Mouse (Mus musculus): ENCODE results near the gene Smad3. TPM values are rescaled to one million over a fixed set of nuclear protein-coding genes. Genes with fewer than 3 reads are reported as not detected.

Smad3 gene
- total RNA-seq, 2 experiments from 2014 or later = 40.1 to 45.2 TPM

GRCm38 (mm10) chr9:63771676-63772075 lies 13.9 kb upstream of the Smad3 start:
- no peak for DNase-seq

GRCm38 (mm10) chr9:63761367-63762094 lies 3.7 kb upstream of the Smad3 start:
- no peak for DNase-seq

GRCm38 (mm10) chr9:63760783-63761182 lies 3.0 kb upstream of the Smad3 start:
- DNase-seq = no peak

GRCm38 (mm10) chr9:63759973-63760722 lies 2.4 kb upstream of the Smad3 start:
- DNase-seq = no peak

- DNase-seq = no peak
These were observed 1.0 kb upstream of the Smad3 start for GRCm38 (mm10) chr9:63758641-63759391.

GRCm38 (mm10) chr9:63757462-63757772 lies 377 bp downstream of the Smad3 start:
- no peak for DNase-seq

GRCm38 (mm10) chr9:63756581-63757461 lies 973 bp downstream of the Smad3 start:
- peak in 1 of 2 experiments; percentile 69 for DNase-seq

- DNase-seq = no peak
These were observed 1.9 kb downstream of the Smad3 start for GRCm38 (mm10) chr9:63755671-63756543.

GRCm38 (mm10) chr9:63754556-63755510 lies 3.0 kb downstream of the Smad3 start:
- no peak for DNase-seq

- no peak for DNase-seq
These were observed 3.8 kb downstream of the Smad3 start for GRCm38 (mm10) chr9:63754039-63754438.

- no peak for DNase-seq
These were observed 4.4 kb downstream of the Smad3 start for GRCm38 (mm10) chr9:63753359-63753758.

GRCm38 (mm10) chr9:63752576-63752975 lies 5.2 kb downstream of the Smad3 start:
- no peak for DNase-seq

GRCm38 (mm10) chr9:63751325-63751724 lies 6.5 kb downstream of the Smad3 start:
- no peak for DNase-seq

GRCm38 (mm10) chr9:63750360-63750974 lies 7.3 kb downstream of the Smad3 start:
- no peak for DNase-seq

GRCm38 (mm10) chr9:63749296-63749915 lies 8.4 kb downstream of the Smad3 start:
- DNase-seq = no peak

- no peak for DNase-seq
These were observed 10.0 kb downstream of the Smad3 start for GRCm38 (mm10) chr9:63747645-63748295.

- no peak for DNase-seq
These were observed 10.8 kb downstream of the Smad3 start for GRCm38 (mm10) chr9:63746980-63747379.

- no peak for DNase-seq
These were observed 11.8 kb downstream of the Smad3 start for GRCm38 (mm10) chr9:63745821-63746632.
